Mouse (Mus musculus) C2C12 (cell line): Measurements from ENCODE around the gene Themis3.

ENCODE experiments used
- CTCF ChIP-seq: IDR thresholded peaks from one replicate; pipeline ENCODE4 v1.5.1; 2011; ENCODE audit not compliant: control insufficient read depth, insufficient read depth, insufficient read length
- MAX ChIP-seq: IDR thresholded peaks from one replicate; pipeline ENCODE4 v1.6.1; 2011; ENCODE audit warnings: mild to moderate bottlenecking, control low read depth
- USF1 ChIP-seq: IDR thresholded peaks from one replicate; pipeline ENCODE4 v1.6.1; 2011; ENCODE audit warnings: low read depth, mild to moderate bottlenecking, control low read depth, moderate library complexity

GRCm38 (mm10) chr17:66558404-66559317, 35.8 kb downstream of the Themis3 start:
- no peak for TF ChIP-seq CTCF
- TF ChIP-seq MAX, result no peak
- no peak for TF ChIP-seq USF1
